Mouse (Mus musculus): ENCODE data around the gene Zfp106. TPM values are rescaled to one million over a fixed set of nuclear protein-coding genes. Genes with fewer than 3 reads are reported as not detected.

Gene Zfp106
- total RNA-seq (2023) = 116 to 120 TPM (median 119 TPM) in 4 replicates

GRCm38 (mm10) chr2:120563235-120563990 is at the start of gene Zfp106:
TSS of gene Zfp106 (minus strand) at chr2:120563843.

GRCm38 (mm10) chr2:120608830-120609723 is 45.4 kb upstream of the Zfp106 start, which contains the start of the genes Haus2 and Lrrc57:
TSS of gene Haus2 (plus strand) at chr2:120609383.
TSS of gene Lrrc57 (minus strand) at chr2:120609520.

GRCm38 (mm10) chr2:120566886-120567797 is 3.5 kb upstream of the Zfp106 start, which contains the start of gene Snap23:
TSS of gene Snap23 (plus strand) at chr2:120567671.

Other genes with a start within 250 kb of the Zfp106 start
- gene Pla2g4f, start 249.7 kb downstream of the Zfp106 start, total RNA-seq (2023) = 0.18 to 0.53 TPM in 2 of 4 replicates, not detected in the others
- 59.9 to 81.8 TPM (median 70.3 TPM) in 4 replicates for gene Vps39, start 210.7 kb downstream of the Zfp106 start, total RNA-seq (2023)
- gene Ganc, start 159.9 kb downstream of the Zfp106 start, total RNA-seq (2023) = 41.0 to 54.8 TPM (median 42.9 TPM) in 4 replicates
- 51.9 to 54.2 TPM (median 54.0 TPM) in 4 replicates for gene Tmem87a, start 159.7 kb downstream of the Zfp106 start, total RNA-seq (2023)
- gene Capn3, start 107.8 kb downstream of the Zfp106 start, total RNA-seq (2023) = 0.73 to 2.2 TPM (median 1.4 TPM) in 4 replicates
- 36.5 to 52.1 TPM (median 46.1 TPM) in 4 replicates for gene Snap23, start 3.8 kb upstream of the Zfp106 start, total RNA-seq (2023)
- 17.9 to 22.0 TPM (median 20.4 TPM) in 4 replicates for gene Haus2, start 45.5 kb upstream of the Zfp106 start, total RNA-seq (2023)
- 24.5 to 36.5 TPM (median 30.2 TPM) in 4 replicates for gene Lrrc57, start 45.7 kb upstream of the Zfp106 start, total RNA-seq (2023)
- gene Stard9, start 65.3 kb upstream of the Zfp106 start, total RNA-seq (2023) = 0.39 to 0.81 TPM (median 0.74 TPM) in 4 replicates

All from B cell, adult 62 days (primary cell).